Mouse (Mus musculus): ENCODE measurements around the gene Nr6a1. TPM values are rescaled to one million over a fixed set of nuclear protein-coding genes. Genes with fewer than 3 reads are reported as not detected.

Nr6a1 gene
- total RNA-seq, 2 experiments from 2014 or later = 5.6 to 7.0 TPM

DNA sequence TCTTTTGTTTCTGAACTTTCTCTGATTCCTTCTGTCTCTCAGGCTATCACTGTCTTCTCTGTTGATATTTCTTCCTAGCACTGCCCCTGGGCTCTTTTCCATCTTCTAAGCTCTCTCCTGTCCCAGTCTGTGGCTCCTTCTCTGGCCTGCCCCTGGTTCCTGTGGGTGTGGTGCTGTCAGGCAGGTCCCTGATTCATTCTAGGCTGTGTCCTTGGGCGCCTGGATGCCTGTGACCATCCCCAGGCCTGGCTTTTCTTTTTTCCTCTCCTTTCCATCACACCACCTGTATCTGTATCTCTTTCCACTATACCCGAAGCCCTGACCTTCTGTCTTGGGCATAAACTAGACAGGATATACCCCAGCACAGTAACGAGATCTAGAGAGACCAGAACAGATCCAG, 241.7 kb downstream of the Nr6a1 start:
- no peak overlapping the region for H3K27ac ChIP-seq
- no peak for DNase-seq (ENCODE audit: low spot score in 2 of 2)
- TF ChIP-seq CTCF (conservative IDR thresholded peaks at IDR 0.05) = no peak
- H3K4me3 ChIP-seq = no peak overlapping the region

DNA sequence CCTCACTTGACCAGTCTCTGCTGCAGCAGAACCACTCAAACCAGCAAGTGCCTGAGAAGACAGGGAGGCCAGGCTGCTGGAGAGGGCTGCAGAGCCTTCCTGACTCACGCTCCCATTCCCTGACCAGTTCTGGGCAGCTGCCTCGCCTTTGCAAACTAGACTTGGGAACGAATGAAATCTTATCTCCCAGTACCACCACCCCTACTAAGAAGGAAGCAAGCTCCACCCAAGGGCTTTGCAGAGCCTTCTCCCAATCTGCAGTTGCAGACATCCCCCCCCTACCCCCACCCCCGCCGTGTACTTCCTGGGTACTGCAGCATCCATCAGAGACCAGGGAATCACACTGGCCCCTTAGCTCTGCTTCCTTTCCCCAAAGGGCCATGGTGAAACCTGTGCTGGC, 244.4 kb downstream of the Nr6a1 start:
- DNase-seq (ENCODE audit: low spot score in 2 of 2) = no peak
- Histone ChIP-seq H3K27ac (no peak overlapping the region), H3K4me3 (no peak overlapping the region)
- no peak for TF ChIP-seq CTCF (conservative IDR thresholded peaks at IDR 0.05)

DNA sequence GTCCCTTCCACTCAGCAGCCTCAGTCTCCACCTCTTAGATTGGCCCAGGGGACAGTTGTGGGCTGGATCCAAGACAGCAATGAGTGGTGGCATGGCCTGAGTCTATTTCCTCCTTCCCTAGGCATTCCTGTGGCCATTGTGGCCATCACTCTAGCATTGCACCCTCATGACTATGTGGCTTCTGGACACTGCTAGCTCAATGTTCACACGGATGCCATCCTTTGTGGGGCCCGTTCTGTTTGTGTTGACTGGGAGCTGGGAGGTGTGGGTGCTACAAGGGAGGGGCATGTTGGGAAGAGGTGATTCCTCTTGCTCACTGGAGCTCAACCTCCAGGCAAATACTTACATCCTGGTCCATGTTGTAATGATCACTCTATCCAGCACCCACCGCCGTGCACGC, 245.3 kb downstream of the Nr6a1 start:
- Histone ChIP-seq H3K27ac (no peak overlapping the region), H3K4me3 (no peak overlapping the region)
- TF ChIP-seq CTCF (conservative IDR thresholded peaks at IDR 0.05) = no peak
- no peak for DNase-seq (ENCODE audit: low spot score in 2 of 2)

DNA sequence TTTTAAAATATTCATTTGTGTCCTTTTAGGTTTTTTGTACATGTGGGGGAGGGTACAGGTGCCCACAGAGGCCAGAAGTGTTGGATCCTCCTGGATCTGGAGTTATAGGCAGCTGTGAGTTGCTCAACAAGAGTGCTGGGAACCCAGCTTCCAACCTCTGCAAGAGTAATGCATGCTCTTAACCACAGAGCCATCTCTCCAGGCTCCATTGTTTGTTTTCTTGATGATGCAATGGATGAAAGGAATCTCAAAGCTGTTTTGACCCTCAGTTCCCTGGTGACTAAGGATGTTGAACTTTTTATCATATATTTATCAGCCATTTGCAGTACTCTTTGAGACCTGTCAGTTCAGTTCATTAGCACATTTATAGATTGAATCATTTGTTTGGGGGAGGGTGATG, 248.5 kb downstream of the Nr6a1 start:
- Histone ChIP-seq H3K27ac (no peak overlapping the region), H3K4me3 (no peak overlapping the region)
- DNase-seq (ENCODE audit: low spot score in 2 of 2) = no peak
- TF ChIP-seq CTCF (conservative IDR thresholded peaks at IDR 0.05) = no peak

DNA sequence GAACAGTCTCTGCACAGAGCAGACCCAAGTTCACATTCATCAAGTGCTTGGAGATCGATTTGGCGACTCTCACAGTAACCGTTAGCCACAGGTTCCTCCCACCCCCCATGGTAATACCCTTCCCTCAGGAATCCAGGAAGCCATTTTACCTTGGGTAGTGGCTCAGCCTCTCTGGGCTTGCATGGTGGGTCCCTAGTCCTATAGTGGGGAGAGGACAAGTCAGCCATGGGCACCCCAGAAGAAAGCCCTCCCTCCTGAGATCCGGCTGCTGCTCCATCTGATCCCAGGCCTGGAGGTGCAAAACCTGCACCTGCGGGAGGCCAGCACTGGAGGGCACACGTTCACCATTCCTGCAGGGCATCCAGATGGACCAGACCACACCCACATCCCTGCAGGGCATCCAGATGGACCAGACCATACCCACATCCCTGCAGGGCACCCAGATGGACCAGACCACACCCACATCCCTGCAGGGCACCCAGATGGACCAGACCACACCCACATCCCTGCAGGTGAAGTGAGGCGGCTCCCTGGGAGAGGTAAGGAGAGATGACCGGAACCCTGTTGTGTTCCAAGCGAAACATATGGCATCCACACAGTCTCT, 252.0 kb downstream of the Nr6a1 start:
- no peak for DNase-seq (ENCODE audit: low spot score in 2 of 2)
- H3K4me3 ChIP-seq = no peak overlapping the region
- TF ChIP-seq CTCF (conservative IDR thresholded peaks at IDR 0.05) = peak; percentile 26; the same call in 1 of the 2 replicates
- no peak overlapping the region for H3K27ac ChIP-seq

Small RNA genes within 50 kb of the gene (microRNA-seq; reads per million reads assigned to microRNA genes)
- gene Mir181a-2 (15.3 to 23.9 reads per million in 2 experiments), gene Mir181b-2 (1,049 to 1,071 reads per million in 2 experiments)

Other genes starting within 250 kb of the Nr6a1 start
- gene Nr5a1, start 213.1 kb downstream of the Nr6a1 start, total RNA-seq (2021) = not detected
- gene Olfml2a, start 4.3 kb upstream of the Nr6a1 start, total RNA-seq (2021) = 1 to 10 TPM; 1.3 to 1.5 TPM
- under 1 TPM; 0.47 to 0.69 TPM for gene Wdr38, start 69.8 kb upstream of the Nr6a1 start, total RNA-seq (2021)
- 10 to 100 TPM; 88.5 to 92.8 TPM for gene Arpc5l, start 77.7 kb upstream of the Nr6a1 start, total RNA-seq (2021)
- gene Rpl35, start 77.9 kb upstream of the Nr6a1 start, total RNA-seq (2021) = 100 to 1,000 TPM; 247 to 255 TPM
- gene Golga1, start 137.9 kb upstream of the Nr6a1 start, total RNA-seq (2021) = 10 to 100 TPM; 36.2 to 42.5 TPM